Mouse (Mus musculus): ENCODE data around the gene Cd247.

Gene Cd247

GRCm38 (mm10) chr1:165855759-165856545 lies 67.5 kb downstream of the Cd247 start:
- no peak for DNase-seq

GRCm38 (mm10) chr1:165857279-165857678 lies 68.8 kb downstream of the Cd247 start:
- no peak for DNase-seq

- DNase-seq = no peak
These were observed 69.9 kb downstream of the Cd247 start for GRCm38 (mm10) chr1:165858356-165858755.

GRCm38 (mm10) chr1:165860373-165861234 lies 72.1 kb downstream of the Cd247 start:
- no peak for DNase-seq

GRCm38 (mm10) chr1:165861235-165861609 lies 72.7 kb downstream of the Cd247 start:
- DNase-seq = no peak

- DNase-seq = no peak
These were observed 73.6 kb downstream of the Cd247 start for GRCm38 (mm10) chr1:165862059-165862458.

GRCm38 (mm10) chr1:165864864-165865795 lies 76.6 kb downstream of the Cd247 start:
- no peak for DNase-seq

- DNase-seq = no peak
These were observed 78.3 kb downstream of the Cd247 start for GRCm38 (mm10) chr1:165866630-165867280.

- no peak for DNase-seq
These were observed 80.2 kb downstream of the Cd247 start for GRCm38 (mm10) chr1:165868659-165869058.

- no peak for DNase-seq
These were observed 86.2 kb downstream of the Cd247 start for GRCm38 (mm10) chr1:165874645-165875044.

GRCm38 (mm10) chr1:165875520-165876284 lies 87.2 kb downstream of the Cd247 start:
- DNase-seq = no peak

GRCm38 (mm10) chr1:165878751-165879150 lies 90.3 kb downstream of the Cd247 start:
- no peak for DNase-seq

GRCm38 (mm10) chr1:165882146-165882900 lies 93.8 kb downstream of the Cd247 start:
- no peak for DNase-seq

- no peak for DNase-seq
These were observed 103.2 kb downstream of the Cd247 start for GRCm38 (mm10) chr1:165891686-165892085.

- DNase-seq = no peak
These were observed 115.1 kb downstream of the Cd247 start for GRCm38 (mm10) chr1:165903596-165903995.

GRCm38 (mm10) chr1:165908153-165908552 lies 119.7 kb downstream of the Cd247 start:
- no peak for DNase-seq

GRCm38 (mm10) chr1:165908806-165909205 lies 120.3 kb downstream of the Cd247 start:
- no peak for DNase-seq

GRCm38 (mm10) chr1:165909471-165909870 lies 121.0 kb downstream of the Cd247 start:
- no peak for DNase-seq

GRCm38 (mm10) chr1:165913720-165914415 lies 125.4 kb downstream of the Cd247 start:
- no peak for DNase-seq

- no peak for DNase-seq
These were observed 125.9 kb downstream of the Cd247 start for GRCm38 (mm10) chr1:165914416-165914801.

Data from spleen, adult 18-20 months (tissue).